Mouse (Mus musculus) lung, postnatal 10 days (tissue): Measurements from ENCODE around the gene Nlrp4e.
"Not testable (repeated sequence)": the region's sequence is repeated elsewhere in the genome, so short reads cannot be mapped to it uniquely, and the experiment has no call there.

Source experiments
- DNase-seq: peaks from one replicate; pipeline ENCODE4 v3.0.0; 2021

Nlrp4e gene

DNA sequence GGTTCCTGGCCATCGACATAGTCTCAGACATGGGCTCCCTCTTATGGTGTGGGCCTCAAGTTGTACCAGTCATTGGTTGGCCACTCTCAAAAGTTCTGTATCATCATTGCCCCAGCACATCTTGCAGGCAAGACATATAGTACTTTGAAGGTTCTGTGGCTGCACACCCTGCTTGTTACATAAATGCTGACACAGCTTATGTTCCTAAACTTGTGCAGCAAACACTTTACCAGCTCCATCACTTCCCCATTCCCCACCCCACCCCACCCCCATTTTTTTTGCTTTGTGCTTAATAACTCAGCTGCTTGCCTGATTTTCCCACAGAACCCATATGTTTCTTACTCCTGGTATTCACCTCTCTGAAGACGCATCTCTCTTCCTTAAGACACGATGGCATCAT, at the start of gene Nlrp4e:
Gene Nlrp4e, plus strand, starts transcription at position 301 of the 400 bp plus-strand sequence.
- not testable (repeated sequence) for DNase-seq

DNA sequence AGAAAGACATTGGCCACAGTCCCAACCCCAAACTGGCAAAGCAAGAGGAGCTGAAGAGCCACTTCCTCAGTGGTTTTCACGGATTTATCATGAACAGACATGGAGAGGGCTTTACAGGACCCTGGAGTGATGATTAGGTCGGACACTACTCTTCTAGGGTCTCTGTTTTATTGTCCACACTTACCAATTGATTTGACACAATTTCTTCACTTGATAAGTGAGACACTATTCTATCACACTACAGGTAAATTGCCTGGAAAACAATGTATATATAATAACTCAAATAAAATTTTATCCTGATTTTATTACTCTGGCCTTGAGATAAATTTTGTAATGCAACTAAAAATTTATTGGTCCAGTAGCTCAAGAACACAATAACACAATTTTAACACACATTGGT, 49.4 kb upstream of the Nlrp4e start, which contains the start of gene Vmn1r166:
Gene Vmn1r166, minus strand, starts transcription at position 101 of the 400 bp plus-strand sequence.
- DNase-seq, result not testable (repeated sequence)

DNA sequence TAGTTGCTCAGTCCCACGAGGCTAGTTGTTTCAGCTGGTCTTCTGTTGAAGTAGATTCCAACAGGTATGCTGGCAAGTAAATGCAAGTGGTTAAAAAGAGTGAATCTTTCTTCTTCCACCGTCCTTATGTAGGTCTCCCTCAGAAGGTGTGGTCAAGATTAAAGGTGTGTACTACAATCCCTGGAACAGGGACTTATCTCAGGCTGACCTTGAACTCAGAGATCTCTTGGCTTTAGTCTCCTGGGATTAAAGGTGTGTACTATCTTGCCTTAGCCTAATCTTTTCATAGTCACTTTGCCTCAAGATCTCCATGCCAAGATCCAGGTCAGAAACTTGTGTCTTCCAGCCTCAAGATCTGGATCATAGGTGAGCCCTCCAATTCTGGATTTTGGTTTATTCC, 22.2 kb upstream of the Nlrp4e start, which contains the start of gene Gm6902:
Gene Gm6902, minus strand, starts transcription at position 101 of the 400 bp plus-strand sequence.
- not testable (repeated sequence) for DNase-seq

DNA sequence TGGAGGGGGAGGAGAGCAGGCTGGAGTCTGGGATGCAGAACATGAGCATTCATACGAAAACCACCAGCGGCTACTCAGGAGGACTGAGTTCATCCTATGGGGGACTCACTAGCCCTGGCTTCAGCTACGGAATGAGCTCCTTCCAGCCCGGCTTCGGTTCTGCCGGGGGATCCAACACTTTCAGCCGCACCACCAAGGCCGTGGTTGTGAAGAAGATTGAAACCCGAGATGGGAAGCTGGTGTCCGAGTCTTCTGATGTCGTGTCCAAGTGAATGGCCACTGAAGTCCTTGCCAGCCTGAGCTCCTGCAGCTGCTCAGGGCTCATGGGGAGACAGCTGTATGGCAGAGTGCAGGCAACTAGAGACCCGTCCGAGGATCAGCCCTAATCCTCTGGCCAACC, 57.3 kb downstream of the Nlrp4e start:
- not testable (repeated sequence) for DNase-seq

DNA sequence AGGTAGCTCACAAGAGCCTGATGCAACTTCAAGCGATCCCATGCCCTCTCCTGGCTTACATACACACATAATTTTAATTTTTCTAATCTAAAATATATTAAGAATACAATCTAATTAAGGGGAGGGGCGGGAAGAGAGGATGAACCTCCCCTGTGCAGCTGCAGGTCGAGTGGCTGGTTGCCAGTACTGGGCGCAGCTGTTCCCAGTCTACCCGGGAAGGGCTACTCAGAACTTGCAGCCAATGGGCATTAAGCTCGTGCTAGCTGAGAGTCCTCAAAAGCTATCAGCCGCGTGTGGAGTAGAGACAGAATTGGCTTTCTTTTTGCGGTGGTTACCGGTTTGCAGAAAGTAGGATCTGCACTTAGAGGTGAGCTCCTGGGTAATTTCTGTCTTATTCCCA, 84.6 kb downstream of the Nlrp4e start, which contains the start of gene Nlrp5:
Gene Nlrp5, plus strand, starts transcription at position 301 of the 400 bp plus-strand sequence.
- DNase-seq, result no peak
